Mouse (Mus musculus) spleen, postnatal 10 days (tissue): ENCODE results near the gene Atf3.
A peak's percentile ranks its signal among the peaks of the same experiment; 100 is the strongest.

Source experiments
- DNase-seq, 2 experiments: peaks; one replicate each; pipeline ENCODE4 v3.0.0; 2021 to 2022; ENCODE audit warnings: low spot score in 2 of 2

The Atf3 gene

DNA sequence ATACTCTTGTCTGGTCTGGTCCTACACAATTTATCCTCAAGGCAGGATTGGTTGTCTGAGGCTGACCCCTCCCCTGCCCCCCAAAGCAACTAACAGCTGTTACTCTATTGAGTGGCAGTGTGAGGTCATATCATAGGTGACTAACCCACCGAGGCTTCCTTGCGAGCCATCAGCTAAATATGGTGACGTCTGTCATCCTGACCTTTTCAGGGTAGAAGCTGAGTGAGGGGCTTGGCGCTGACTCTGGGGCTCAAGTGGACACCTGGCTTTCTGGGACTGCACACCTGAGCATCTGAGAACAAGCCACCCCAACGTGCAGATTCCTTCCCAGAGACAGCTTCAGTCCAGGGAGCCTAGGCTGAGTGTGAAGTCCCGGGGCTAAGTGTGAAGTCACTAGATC is at the start of gene Atf3:
Gene Atf3 (minus strand): TSS at position 101 of the 400 bp plus-strand sequence.
- DNase-seq = no peak

DNA sequence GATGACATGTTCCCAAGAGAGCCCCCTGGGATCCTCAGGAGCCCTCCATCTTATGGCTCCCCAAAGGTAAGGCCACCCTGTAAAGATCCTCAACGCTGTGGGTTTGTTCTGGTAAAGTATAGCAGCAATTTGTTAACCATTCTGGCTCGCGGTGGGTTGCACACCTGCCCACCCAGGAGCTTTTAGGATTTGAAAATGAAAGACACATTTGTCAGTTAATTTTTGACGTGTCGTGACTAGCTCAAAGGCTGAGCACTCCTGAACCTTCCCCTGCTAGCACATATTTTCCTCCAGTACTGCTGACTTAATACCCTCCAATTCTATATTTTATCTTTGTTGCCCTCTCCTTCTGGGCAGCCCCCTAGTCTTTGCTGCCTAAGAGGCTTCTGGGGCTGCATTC is 49.3 kb upstream of the Atf3 start:
- no peak for DNase-seq

DNA sequence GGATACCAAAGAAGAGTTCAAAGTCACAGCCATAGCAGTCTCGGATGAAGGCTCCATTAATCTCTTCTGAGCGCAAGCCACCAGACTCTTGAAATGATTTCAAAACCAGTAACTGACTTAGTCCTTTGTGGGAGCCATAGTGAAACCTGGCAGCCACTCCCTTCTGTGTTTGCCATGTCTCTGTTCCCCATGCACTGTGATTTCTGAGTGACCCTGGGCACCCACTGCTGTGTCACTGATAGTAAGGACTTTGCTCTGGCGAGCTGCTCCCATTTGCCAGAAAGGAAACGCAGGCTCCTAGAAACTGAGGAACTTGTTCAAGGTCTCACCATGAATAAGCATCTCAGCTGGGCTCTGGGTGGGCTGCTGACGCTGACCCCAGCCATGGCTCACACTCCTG is 45.6 kb upstream of the Atf3 start:
- DNase-seq = no peak

DNA sequence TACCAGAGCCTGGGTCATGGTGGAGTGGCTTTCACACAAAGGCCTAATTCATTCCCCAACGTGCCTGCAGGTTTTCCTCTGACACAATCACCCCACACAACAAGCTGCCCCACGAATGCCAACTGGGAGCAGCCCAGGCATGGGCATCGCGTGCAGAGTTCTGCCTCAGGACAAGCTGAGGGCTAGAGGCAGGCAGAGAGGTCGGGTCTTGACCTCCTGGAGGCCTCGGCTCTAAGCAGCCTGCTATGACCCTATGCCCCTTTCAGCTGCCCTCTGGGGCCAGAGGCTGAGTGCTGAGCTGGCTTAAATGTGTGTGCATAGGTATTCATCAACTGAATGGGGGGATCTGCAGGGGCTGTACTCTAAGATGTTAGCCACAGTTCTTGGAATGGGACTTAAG is 44.0 kb upstream of the Atf3 start:
- DNase-seq = no peak

DNA sequence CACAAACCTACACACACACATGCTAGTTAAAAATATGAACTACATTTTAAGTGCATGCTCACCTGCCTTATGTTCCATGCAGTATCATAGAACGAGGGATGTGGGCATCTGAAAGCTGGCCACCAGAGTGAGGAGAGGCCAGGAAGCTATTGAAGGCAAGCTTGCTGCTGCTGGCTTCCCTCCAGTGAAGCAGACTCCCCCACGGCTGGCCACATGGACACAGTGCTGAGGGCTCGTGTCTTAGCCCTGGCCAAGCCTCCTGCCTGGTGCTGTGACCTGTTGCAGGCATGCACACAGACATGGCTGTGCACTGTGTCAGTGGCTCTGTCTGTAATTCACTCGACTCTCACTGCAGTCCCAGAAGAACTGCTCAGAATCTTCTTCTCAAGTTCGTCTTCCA is 41.8 kb upstream of the Atf3 start:
- no peak for DNase-seq

DNA sequence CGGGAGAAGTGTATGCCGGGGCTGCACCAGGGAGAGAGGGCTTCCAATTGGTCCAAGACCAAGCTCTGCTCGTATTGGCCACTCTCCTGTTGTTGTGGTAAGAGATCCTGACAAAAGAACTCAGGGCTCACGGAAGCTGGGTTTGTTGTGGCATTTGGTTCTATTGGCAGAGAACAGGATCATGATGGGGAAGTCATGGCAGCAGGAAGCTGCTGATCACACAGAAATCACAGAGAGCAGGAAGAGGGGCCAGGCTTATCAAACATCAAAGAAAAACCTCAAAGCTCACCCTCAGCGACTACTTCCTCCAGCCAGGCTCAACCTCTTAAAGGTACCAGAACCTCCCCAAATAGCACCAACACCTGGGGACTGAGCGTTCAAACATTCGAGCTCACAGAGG is 41.3 kb upstream of the Atf3 start:
- DNase-seq = no peak

DNA sequence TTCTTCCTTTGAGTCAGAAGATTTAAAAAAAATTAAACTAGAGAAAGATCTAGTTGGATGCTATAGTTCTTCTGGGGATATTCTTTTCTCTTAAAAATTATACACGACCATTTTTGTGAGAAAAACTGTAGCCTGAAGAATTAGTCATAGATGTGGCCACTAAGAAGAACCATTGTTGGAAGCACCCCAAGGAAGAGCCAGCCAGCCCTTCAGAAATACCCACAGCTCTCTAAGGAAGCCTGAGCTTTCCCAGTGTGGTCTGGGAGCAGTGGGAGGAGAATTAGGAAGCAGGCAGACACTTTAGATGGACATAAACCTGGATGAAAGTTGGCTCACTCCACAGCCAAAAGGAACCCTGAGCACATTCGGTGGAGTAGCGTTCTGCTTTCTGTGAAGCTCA is 40.7 kb upstream of the Atf3 start:
- no peak for DNase-seq

DNA sequence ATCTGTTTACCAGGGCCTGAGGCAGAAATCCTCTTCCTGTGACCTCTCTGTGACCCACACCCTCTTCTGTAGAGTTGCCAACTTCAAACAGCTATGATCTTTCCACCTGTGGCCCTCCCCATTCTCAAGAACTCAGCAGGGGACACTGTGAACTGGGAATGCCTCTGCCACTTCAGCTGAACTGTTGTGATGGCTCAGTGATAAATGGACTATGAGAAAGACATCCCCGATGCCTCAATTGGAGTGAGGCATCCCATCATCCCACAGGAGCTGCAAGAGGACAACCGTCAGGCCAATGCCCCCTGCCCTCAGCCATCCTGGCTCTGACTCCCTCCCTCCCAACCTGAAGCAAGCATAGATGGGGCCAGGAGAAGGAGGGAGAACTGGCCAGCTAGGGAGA is 40.1 kb upstream of the Atf3 start:
- DNase-seq = no peak

DNA sequence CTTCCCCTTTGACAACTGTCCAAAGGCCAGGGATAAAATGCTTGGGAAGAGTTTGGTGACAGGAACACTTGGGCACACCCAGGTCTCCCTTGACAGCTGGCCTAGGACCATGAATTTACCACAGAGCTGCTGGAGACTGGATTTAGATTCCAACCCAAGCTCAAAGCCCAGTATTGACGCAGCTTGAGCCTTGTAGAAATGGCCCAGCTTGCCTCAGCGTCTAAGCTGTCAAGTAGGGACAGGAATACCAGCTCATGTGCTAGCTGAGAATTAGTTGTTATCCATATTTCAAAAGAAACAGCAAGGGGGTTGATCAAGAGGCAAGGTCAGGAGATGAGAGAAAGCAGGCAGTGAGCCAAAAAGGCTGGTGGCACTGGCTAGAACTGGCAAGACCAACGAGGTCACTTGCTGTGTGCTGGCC is 39.5 kb upstream of the Atf3 start:
- no peak for DNase-seq

DNA sequence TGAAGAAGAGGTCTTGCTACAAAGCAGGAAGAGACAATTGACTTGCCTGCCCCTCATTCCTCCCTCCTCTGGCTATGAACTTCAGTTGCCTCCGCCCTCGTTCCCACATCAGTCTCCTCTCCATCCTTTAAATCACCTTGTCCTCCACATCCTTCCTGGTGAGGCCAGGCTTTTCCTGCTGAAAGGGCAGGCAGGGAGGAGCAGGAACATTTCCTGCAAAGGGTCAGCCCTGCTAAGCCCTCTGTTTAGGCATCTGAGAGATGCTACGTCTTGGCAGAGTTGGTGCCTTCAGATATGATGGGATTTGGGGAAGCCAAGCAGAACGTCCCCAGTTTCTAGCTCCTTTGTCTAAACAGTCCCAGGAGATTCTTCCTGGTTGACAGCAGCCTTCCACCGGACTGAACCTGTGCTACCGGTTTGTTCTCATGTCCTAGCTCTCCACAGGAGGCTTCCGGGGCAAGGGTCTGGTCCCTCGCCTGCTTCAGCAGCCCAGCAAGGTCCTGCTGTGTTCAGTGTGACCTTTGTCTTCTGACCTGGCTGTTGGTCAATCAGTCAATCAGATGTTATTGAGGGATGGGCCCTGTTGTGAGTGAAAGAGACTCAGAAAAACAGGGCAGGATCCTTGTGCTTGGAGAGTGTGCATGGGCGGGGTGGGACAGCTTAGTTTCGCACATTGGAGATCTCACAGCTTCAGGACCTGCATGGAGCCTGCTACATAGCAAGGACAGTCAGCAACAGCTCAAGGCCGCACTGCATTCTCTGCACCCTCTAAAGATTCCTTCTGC is 38.9 kb upstream of the Atf3 start:
- DNase-seq = no peak

DNA sequence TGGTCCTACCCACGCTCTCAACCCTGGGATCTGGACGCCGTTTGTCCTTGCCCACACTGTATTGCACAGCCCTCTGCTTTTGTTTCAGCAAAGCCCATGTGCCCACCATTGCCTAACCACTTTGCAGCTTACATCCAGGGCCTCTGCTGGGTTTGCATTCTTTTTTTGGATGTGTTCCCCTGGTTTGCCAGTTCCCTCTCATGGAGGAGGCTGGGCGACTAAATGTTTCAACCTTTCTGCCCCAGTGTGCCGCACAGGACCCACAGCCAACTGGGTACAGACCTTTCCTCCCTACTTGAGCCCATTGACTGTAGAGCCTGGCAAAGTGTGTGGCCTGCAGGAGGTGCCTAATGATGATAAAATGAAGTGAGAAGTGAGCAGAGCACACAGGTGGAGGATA is 38.3 kb upstream of the Atf3 start:
- no peak for DNase-seq

DNA sequence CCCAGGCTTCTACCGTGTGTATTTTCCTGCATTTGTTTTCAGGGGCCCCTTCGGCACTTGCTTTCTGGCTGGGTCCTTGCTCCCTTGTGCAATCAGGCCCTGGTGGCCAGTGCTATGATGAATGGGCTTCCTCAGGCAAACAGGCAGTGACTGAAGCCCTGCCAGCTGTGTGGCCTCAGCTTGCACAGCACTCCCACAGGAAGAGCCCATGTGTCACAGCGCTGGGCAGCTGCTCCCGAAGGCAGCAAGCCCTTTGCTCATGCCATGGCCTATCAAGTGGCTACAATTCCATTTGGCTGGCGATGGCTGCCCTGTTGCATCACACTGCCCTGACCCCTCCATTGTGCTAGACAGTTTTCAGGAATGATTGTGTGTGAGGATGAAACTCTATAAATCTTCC is 36.6 kb upstream of the Atf3 start:
- no peak for DNase-seq

DNA sequence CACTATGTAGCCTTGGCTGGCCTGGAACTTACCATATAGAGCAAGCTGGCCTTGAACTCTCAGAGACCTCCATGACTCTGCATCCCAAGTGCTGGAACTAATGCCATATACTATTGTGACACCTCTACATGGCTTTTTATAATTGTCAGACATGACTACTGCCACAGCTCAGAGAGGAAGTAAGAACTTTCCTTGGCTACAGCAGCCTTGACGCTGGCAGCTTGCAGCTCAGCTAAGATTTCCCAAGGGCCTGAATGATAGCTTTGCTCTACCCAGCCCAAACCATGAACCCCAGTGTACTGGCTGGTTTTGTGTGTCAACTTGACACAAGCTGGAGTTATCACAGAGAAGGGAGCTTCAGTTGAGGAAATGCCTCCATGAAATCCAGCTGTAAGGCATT is 35.8 kb upstream of the Atf3 start:
- no peak for DNase-seq

DNA sequence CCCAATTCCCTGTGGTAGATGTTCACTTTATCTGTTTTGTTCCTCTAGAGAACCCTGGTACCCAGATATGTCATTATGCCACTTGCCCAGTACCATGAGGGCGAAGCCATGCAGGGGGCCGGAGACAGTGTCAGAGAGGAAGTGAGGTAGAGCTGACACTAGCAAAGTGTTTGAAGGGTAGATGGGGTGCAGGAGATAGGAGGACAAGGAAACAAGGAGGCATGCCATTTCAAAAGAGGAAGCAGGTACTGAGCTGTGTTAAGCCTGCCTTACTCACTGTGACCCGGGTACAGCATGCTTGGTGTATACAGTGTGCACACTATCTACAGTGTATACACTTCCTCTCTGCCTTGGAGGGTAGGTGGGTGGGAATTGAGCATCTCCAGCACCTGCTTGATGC is 32.1 kb upstream of the Atf3 start:
- peak in 1 of 2 experiments; percentile 31 for DNase-seq

DNA sequence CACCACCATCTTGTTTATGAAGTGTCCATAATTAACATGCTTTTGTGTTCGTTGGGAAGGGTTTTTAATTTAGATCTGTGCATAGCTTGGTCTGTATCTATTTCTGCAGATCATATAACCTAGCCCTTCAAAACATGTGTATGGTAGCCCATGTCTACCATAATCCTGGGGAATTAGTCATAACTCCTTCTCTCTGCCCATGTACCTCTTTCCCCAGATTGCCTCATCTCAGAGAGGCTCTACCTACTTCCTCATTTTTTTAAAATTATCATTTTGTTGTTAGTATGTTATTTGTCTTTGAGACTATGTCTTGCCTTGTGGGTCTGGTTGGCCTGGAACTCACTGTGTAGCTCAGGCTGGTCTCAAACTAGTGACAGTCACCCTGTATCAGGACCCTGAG is 30.6 kb upstream of the Atf3 start:
- DNase-seq = no peak

DNA sequence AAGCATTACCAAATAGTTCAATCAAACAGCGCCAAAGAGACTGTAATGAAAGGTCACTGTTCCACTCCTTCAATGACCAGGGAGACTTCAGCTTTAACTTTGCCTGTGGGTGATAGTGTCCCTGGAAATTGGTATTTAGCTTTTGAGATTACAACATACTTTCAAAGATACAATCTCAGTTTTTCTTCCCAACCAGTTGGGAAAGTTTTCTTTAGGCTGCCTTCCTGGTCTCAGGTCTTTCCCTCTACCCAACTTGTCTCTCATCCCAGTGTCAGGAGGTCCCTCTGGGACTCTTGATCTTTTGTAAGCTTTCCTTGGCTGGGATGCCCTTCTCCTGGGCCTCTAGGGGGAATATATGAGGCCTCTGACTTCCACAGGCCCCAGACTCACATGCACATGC is 29.7 kb upstream of the Atf3 start:
- no peak for DNase-seq

DNA sequence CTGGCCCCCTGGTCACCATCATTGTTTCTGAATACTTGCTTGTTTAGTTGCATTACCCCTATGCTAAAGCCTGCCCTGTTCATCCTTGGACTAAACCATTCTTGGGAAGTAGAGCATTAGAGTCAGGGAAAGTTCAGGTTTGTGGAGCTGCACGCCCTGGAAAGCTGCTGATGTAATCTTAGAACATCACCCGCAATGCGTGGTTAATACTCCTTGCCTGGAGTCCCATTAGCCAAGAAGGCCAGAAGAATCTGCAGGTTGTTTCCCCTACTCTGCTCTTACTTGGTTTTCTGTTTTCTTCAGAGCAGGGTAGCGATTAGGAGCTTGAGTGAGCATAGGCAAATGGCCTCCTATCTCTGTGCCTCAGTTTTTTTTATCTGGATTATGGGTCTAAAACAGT is 26.0 kb upstream of the Atf3 start:
- DNase-seq = no peak

DNA sequence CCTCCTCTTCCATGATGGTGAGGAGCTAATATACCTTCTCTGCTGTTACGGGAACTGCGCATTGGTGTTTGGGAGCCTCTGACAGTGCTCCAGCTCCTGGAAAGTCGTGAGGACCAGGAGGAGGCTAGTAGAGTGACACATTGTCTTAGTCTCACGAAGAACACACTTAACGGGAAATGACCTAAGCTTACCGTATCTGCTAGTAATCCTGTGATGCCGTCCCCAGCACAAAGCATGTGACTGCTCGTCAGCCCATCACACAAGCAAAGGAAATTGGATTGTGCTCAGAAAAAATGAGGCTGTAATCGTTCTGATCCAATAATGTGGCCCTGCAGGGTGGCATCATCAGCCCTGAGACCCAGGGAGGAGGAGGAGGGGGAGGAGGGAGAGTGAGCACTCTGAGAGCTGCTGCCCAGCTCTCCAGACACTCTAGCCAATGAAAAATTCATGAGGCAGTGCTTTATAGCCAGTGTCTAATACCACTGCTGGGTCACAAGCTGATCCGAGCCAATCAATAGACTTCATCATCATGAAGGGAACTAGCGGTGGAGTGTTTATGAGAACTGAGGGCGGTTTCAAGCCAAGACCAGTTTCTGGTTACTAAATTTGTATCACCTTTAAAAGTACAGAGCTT is 24.3 kb upstream of the Atf3 start:
- DNase-seq = no peak

DNA sequence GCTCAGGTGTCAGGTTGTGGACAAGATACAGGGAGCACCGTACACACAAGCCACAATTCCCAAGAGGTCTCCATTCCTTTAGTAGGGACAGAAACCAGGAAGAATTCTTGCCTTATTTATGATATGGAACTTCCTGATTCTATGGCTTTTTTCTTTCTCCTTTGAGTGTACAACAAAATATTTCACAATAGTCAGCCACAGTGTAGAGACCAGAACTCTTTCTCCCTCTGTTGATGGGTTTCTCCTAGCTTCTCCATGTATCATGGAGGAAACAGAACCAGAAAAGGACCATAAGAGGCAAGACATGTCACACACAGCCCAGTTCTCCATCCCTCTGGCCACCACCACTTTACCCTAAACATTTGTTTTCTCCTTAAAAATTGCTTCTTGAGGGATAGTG is 23.7 kb upstream of the Atf3 start:
- no peak for DNase-seq

DNA sequence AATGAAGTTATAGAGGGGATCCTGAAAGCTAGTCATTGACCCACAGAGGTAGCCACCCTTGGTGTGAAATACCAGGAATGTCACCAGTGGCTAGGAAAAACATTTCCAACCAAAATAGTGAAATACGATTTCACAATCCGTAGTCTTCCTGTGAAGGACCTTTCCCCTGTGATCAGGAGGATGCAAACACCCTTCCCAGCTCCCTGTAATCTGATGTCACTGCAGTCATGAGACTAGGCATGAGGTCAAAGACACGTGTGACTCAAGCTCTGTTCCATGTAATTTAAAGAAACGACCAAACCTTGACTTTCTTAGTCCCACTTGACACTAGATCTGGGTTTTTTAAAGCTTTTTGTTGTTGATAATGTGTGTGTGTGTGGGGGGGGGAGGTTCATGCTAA is 21.8 kb upstream of the Atf3 start:
- no peak for DNase-seq

DNA sequence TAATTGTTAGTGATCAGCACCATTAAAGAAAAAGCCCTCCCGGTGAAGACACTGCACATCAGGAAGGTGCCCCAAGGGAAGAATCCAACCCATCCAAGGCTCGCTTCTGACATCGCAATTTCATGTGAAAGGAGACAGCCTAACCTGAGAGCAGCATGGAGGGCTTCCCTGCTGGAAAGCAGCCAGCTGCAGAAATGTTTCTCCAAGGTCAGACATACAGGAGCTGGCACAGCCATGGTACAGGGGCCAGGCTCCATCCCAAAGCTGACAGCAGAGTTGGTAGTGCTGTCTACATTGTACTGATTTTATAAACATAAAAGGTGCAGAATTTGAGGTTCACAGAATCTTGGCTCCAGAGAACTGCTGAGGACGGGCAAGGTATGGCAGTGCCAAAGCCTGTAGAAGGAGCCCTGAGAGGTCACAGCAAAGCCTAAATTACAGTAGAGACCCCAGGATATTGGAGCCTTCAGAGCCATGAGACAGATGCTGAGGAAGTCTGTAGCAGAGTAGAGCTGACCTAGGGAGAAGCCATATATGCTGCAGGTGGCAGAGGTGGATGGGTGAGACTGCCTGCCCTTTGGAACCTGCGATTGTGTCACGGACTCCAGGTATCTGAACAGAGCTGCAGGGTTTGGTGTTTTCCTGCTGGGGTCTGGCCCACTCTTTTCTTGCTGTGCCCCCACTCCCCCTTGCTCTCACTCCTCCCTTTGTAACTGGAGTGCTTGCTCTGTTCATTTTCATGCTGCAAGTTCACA is 18.1 kb upstream of the Atf3 start:
- no peak for DNase-seq

DNA sequence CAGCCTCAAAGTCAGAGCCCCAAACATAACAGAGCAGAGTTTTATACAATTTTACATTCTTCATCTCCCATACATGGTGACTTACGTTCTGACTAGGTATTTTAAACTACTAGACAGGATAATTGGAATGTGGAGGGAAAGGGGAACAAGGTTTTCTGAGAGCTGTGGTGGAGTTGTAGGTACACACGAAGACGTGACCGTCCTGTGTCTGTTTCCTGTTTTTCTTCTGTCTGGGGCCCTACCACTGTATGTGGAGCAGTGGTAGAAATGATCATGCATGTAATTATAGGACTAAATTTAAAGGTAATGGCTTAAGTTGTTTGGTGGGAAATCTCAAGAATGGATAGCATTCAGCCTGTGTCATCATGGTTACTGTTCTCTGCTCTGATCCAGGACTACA is 17.0 kb upstream of the Atf3 start:
- no peak for DNase-seq

DNA sequence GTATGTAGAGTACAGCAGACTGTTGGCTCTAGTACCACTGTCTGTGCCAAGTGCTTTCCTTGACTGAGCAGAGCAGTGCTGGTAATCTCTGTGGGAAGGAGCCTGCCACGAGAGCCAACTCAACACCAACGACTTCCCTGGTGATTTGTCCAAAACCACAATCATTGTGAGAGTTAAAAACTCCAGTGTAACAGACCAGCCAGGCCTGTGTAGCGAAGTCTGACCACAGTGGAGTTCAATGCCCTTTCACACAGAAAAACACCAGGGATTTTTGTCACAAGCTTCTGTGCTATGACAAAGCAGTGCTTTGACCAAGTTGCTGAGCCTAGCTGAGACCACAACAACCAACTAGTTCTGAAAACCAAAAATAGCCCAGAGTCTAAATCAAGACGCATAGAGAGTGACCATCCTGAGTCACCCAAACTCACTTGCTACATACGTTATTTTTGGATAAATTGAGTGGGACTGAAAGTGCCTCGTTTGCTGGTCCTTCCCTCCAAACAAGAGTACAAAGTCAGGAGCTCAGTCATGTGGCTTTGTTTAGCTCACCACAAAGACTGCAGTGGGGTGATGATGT is 12.6 kb upstream of the Atf3 start:
- no peak for DNase-seq
